Mouse (Mus musculus) embryonic facial prominence, embryonic 14.5 days (tissue): Measurements from ENCODE around the gene 3110082J24Rik. TPM values are rescaled to one million over a fixed set of nuclear protein-coding genes. Genes with fewer than 3 reads are reported as not detected.
A peak's percentile ranks its signal among the peaks of the same experiment; 100 is the strongest.

Source experiments
- ATAC-seq: fragments of 200-750 bp; cut with Nextera tagmentation; 2 replicates; pipeline ENCODE4 v1.8.0; 2017; ENCODE audit warnings: low read depth, moderate number of reproducible peaks, moderate TSS enrichment
- DNase-seq: peaks from one replicate; pipeline ENCODE4 v3.0.0-alpha.2; 2015; ENCODE audit warnings: low spot score
- H3K27ac ChIP-seq: fragments of 300-500 bp; sonication (generic); replicated peaks from 2 replicates; pipeline ENCODE4 v1.5.1; 2014; ENCODE audit warnings: low read depth, mild to moderate bottlenecking, low read length, moderate library complexity
- H3K27me3 ChIP-seq: fragments of 300-500 bp; sonication (generic); replicated peaks from 2 replicates; pipeline ENCODE4 v1.6.1; 2014; ENCODE audit warnings: low read length; ENCODE audit not compliant: control insufficient read depth, insufficient read depth
- H3K36me3 ChIP-seq: fragments of 300-500 bp; sonication (generic); 2 replicates; pipeline ENCODE4 v1.6.1; 2014; ENCODE audit warnings: low read length, mixed read lengths; ENCODE audit not compliant: control insufficient read depth, insufficient read depth
- H3K4me1 ChIP-seq: fragments of 300-500 bp; sonication (generic); 2 replicates; pipeline ENCODE4 v1.6.1; 2014; ENCODE audit warnings: antibody characterized with exemption, low read length; ENCODE audit not compliant: control insufficient read depth, insufficient read depth
- H3K4me2 ChIP-seq: fragments of 300-500 bp; sonication (generic); 2 replicates; pipeline ENCODE4 v1.6.1; 2014; ENCODE audit warnings: low read depth, mild to moderate bottlenecking, low read length, moderate library complexity, mixed read lengths
- H3K4me3 ChIP-seq: fragments of 300-500 bp; sonication (generic); 2 replicates; pipeline ENCODE4 v1.5.1; 2014; ENCODE audit warnings: low read depth, mild to moderate bottlenecking, low read length
- H3K9ac ChIP-seq: fragments of 300-500 bp; sonication (generic); 2 replicates; pipeline ENCODE4 v1.6.1; 2014; ENCODE audit warnings: low read depth, mild to moderate bottlenecking, low read length, moderate library complexity, mixed read lengths
- H3K9me3 ChIP-seq: fragments of 300-500 bp; sonication (generic); 2 replicates; pipeline ENCODE4 v1.6.1; 2016; ENCODE audit warnings: low read length; ENCODE audit not compliant: control insufficient read depth
- WGBS: fragments of 180-500 bp; shearing (Covaris S2); extraction: QIAGEN DNeasy Blood & Tissue Kit; methylation state at CpG from one replicate; pipeline ENCODE4 v1.1.7; 2014; 5-methylcytosine and 5-hydroxymethylcytosine counted together
- polyA plus RNA-seq: library from polyadenylated mRNA; unstranded; fragments of >200 nt; fragmentation: Nextera tagmentation; extraction: Ambion mirVana; gene quantifications from 2 replicates; pipeline ENCODE4 v1.2.1, GENCODE M21; 2014

Gene 3110082J24Rik
- polyA plus RNA-seq, 1 experiment from 2014 or later = not detected

GRCm38 (mm10) chr5:30125587-30125986, 19.7 kb upstream of the 3110082J24Rik start:
- no peak overlapping the region for H3K4me3 ChIP-seq
- 36% methylated on average over 5 of the region's 5 CpGs for WGBS
- no peak; the same call in 1 of the 2 replicates for ATAC-seq

GRCm38 (mm10) chr5:30122481-30122880, 16.6 kb upstream of the 3110082J24Rik start:
- H3K27me3 ChIP-seq = no peaks in the 10 kb centered on the region
- H3K4me1 ChIP-seq = no peaks in the 10 kb centered on the region

More at GRCm38 (mm10) chr5:30125587-30125986, 19.7 kb upstream of the 3110082J24Rik start:
- Histone ChIP-seq H3K27me3 (no peaks in the 10 kb centered on the region), H3K9me3 (no peaks in the 10 kb centered on the region), H3K36me3 (peaks cover 93% of the 10 kb centered on the region), H3K9ac (no peak overlapping the region), H3K27ac (no peak overlapping the region), H3K4me2 (no peak overlapping the region), H3K4me1 (no peaks in the 10 kb centered on the region)
- no peak for DNase-seq

GRCm38 (mm10) chr5:30120106-30120505, 14.2 kb upstream of the 3110082J24Rik start:
- WGBS = 90% methylated on average over 7 of the region's 7 CpGs
- H3K4me1 ChIP-seq = no peaks in the 10 kb centered on the region
- H3K9me3 ChIP-seq = no peaks in the 10 kb centered on the region
- no peak overlapping the region for H3K9ac ChIP-seq
- no peak overlapping the region for H3K4me2 ChIP-seq
- peaks cover 3% of the 10 kb centered on the region for H3K27me3 ChIP-seq
- no peak for DNase-seq
- no peak overlapping the region for H3K27ac ChIP-seq
- ATAC-seq = no peak
- H3K4me3 ChIP-seq = no peak overlapping the region
- H3K36me3 ChIP-seq = peaks cover 68% of the 10 kb centered on the region

More at GRCm38 (mm10) chr5:30122481-30122880, 16.6 kb upstream of the 3110082J24Rik start:
- Histone ChIP-seq H3K4me3 (no peak overlapping the region), H3K36me3 (peaks cover 85% of the 10 kb centered on the region), H3K9me3 (no peaks in the 10 kb centered on the region), H3K9ac (no peak overlapping the region), H3K4me2 (no peak overlapping the region), H3K27ac (no peak overlapping the region)
- ATAC-seq (no peak), DNase-seq (no peak)
- WGBS = 92% methylated on average over 6 of the region's 6 CpGs

GRCm38 (mm10) chr5:30119163-30119562, 13.3 kb upstream of the 3110082J24Rik start:
- peaks cover 58% of the 10 kb centered on the region for H3K36me3 ChIP-seq
- H3K9me3 ChIP-seq = no peaks in the 10 kb centered on the region
- H3K4me3 ChIP-seq = no peak overlapping the region
- 91% methylated on average over 6 of the region's 6 CpGs for WGBS
- H3K27ac ChIP-seq = no peak overlapping the region
- ATAC-seq (no peak), DNase-seq (no peak)
- no peak overlapping the region for H3K9ac ChIP-seq
- no peak overlapping the region for H3K4me2 ChIP-seq
- 0 out of 2 replicates have a peak, but pooled peaks cover 4% of the 10 kb centered on the region for H3K4me1 ChIP-seq
- H3K27me3 ChIP-seq = peaks cover 10% of the 10 kb centered on the region

- ATAC-seq (no peak), DNase-seq (no peak)
- Histone ChIP-seq H3K4me3 (no peak overlapping the region), H3K4me1 (0 out of 2 replicates have a peak, but pooled peaks cover 4% of the 10 kb centered on the region), H3K4me2 (no peak overlapping the region), H3K27ac (no peak overlapping the region), H3K36me3 (peaks cover 49% of the 10 kb centered on the region), H3K9ac (no peak overlapping the region), H3K9me3 (no peaks in the 10 kb centered on the region), H3K27me3 (peaks cover 22% of the 10 kb centered on the region)
- 78% methylated on average over 1 of the region's 1 CpGs for WGBS
These were observed 12.1 kb upstream of the 3110082J24Rik start for GRCm38 (mm10) chr5:30118018-30118417.

- no peak for ATAC-seq
These were observed 9.8 kb upstream of the 3110082J24Rik start for GRCm38 (mm10) chr5:30115718-30116117.

GRCm38 (mm10) chr5:30114761-30115140, 8.9 kb upstream of the 3110082J24Rik start:
- peaks cover 16% of the 10 kb centered on the region; the same call in 1 of the 2 replicates for H3K4me1 ChIP-seq
- H3K36me3 ChIP-seq = peaks cover 18% of the 10 kb centered on the region
- ATAC-seq (peak; percentile 10; the same call in 1 of the 2 replicates), DNase-seq (no peak)
- no peaks in the 10 kb centered on the region for H3K9me3 ChIP-seq
- H3K27ac ChIP-seq = no peak overlapping the region
- peak overlapping the region; percentile 69 for H3K9ac ChIP-seq
- WGBS = under 1% methylated on average over 24 of the region's 28 CpGs
- H3K4me2 ChIP-seq = peak overlapping the region; percentile 94
- peaks cover 54% of the 10 kb centered on the region for H3K27me3 ChIP-seq
- peak overlapping the region; percentile 61 for H3K4me3 ChIP-seq

More at GRCm38 (mm10) chr5:30115718-30116117, 9.8 kb upstream of the 3110082J24Rik start:
- no peaks in the 10 kb centered on the region for H3K9me3 ChIP-seq
- peaks cover 12% of the 10 kb centered on the region; the same call in 1 of the 2 replicates for H3K4me1 ChIP-seq
- no peak overlapping the region for H3K4me3 ChIP-seq
- 29% methylated on average over 7 of the region's 10 CpGs for WGBS
- H3K27ac ChIP-seq = no peak overlapping the region
- H3K4me2 ChIP-seq = no peak overlapping the region
- H3K36me3 ChIP-seq = peaks cover 27% of the 10 kb centered on the region
- DNase-seq = no peak
- H3K9ac ChIP-seq = no peak overlapping the region
- peaks cover 45% of the 10 kb centered on the region for H3K27me3 ChIP-seq

GRCm38 (mm10) chr5:30113881-30114760, 8.2 kb upstream of the 3110082J24Rik start:
- 2% methylated on average over 39 of the region's 103 CpGs for WGBS
- Histone ChIP-seq H3K9me3 (no peaks in the 10 kb centered on the region), H3K36me3 (peaks cover 11% of the 10 kb centered on the region), H3K9ac (peak overlapping the region; percentile 69), H3K4me3 (peak overlapping the region; percentile 61), H3K27me3 (peaks cover 55% of the 10 kb centered on the region), H3K4me2 (peak overlapping the region; percentile 94), H3K27ac (no peak overlapping the region), H3K4me1 (peaks cover 16% of the 10 kb centered on the region; the same call in 1 of the 2 replicates)
- ATAC-seq (peak; percentile 90), DNase-seq (peak; percentile 85)
